Mouse (Mus musculus) cerebellum, postnatal 36 days (tissue): Measurements from ENCODE around the gene Orm1.
A peak's percentile ranks its signal among the peaks of the same experiment; 100 is the strongest.

ENCODE experiments used
- DNase-seq, 2 experiments: peaks; one replicate each; pipeline ENCODE4 v3.0.0; 2021 to 2022; ENCODE audit warnings: mixed read lengths in 2 of 2

The Orm1 gene

GRCm38 (mm10) chr4:63356981-63357570, 12.7 kb downstream of the Orm1 start:
- no peak for DNase-seq

- DNase-seq, result no peak
Measured at GRCm38 (mm10) chr4:63359861-63360260, 15.5 kb downstream of the Orm1 start.

GRCm38 (mm10) chr4:63362150-63362549, 17.8 kb downstream of the Orm1 start, which contains the start of gene Orm2:
TSS of gene Orm2 (plus strand) at chr4:63362449.
- DNase-seq, result no peak

- peak; percentile 79 to 83 for DNase-seq
Measured at GRCm38 (mm10) chr4:63368577-63368976, 24.2 kb downstream of the Orm1 start.

GRCm38 (mm10) chr4:63370897-63371296, 26.5 kb downstream of the Orm1 start:
- no peak for DNase-seq

GRCm38 (mm10) chr4:63371890-63372289, 27.5 kb downstream of the Orm1 start:
- DNase-seq, result no peak

GRCm38 (mm10) chr4:63373404-63373803, 29.0 kb downstream of the Orm1 start:
- no peak for DNase-seq

- DNase-seq, result no peak
Measured at GRCm38 (mm10) chr4:63374331-63374730, 30.0 kb downstream of the Orm1 start.

- DNase-seq, result peak; percentile 15 to 20
Measured at GRCm38 (mm10) chr4:63375367-63375766, 31.0 kb downstream of the Orm1 start.

GRCm38 (mm10) chr4:63377483-63377882, 33.1 kb downstream of the Orm1 start:
- DNase-seq, result no peak

GRCm38 (mm10) chr4:63382676-63383369, 38.5 kb downstream of the Orm1 start:
- DNase-seq, result no peak

GRCm38 (mm10) chr4:63383474-63383873, 39.1 kb downstream of the Orm1 start:
- DNase-seq, result no peak

- no peak for DNase-seq
Measured at GRCm38 (mm10) chr4:63384262-63384661, 39.9 kb downstream of the Orm1 start.

- DNase-seq, result no peak
Measured at GRCm38 (mm10) chr4:63385253-63385652, 40.9 kb downstream of the Orm1 start.

- no peak for DNase-seq
Measured at GRCm38 (mm10) chr4:63385784-63386183, 41.4 kb downstream of the Orm1 start.

- no peak for DNase-seq
Measured at GRCm38 (mm10) chr4:63388029-63388428, 43.7 kb downstream of the Orm1 start.

- DNase-seq, result no peak
Measured at GRCm38 (mm10) chr4:63389121-63389886, 44.9 kb downstream of the Orm1 start.

GRCm38 (mm10) chr4:63389887-63390528, 45.6 kb downstream of the Orm1 start:
- no peak for DNase-seq

GRCm38 (mm10) chr4:63391322-63391721, 47.0 kb downstream of the Orm1 start:
- DNase-seq, result no peak
